Mouse (Mus musculus) gastrocnemius, postnatal 4 days (tissue): Measurements from ENCODE around the gene Rps15. TPM values are rescaled to one million over a fixed set of nuclear protein-coding genes. Genes with fewer than 3 reads are reported as not detected.
A peak's percentile ranks its signal among the peaks of the same experiment; 100 is the strongest.

Source experiments
- DNase-seq, 2 experiments: peaks; one replicate each; pipeline ENCODE4 v3.0.0; 2021 to 2022; ENCODE audit warnings: low spot score in 2 of 2, mixed read lengths in 2 of 2
- microRNA-seq: library from miRNA; unstranded; fragments of <30 nt; microRNA quantifications from one replicate; pipeline ENCODE4 v1.2.0, GENCODE M21; 2021
- total RNA-seq, 2 experiments: library from RNA; stranded (reverse); gene quantifications; 2 replicates each; pipeline ENCODE4 v1.2.3; 2021

Gene Rps15
- total RNA-seq, 2 experiments from 2014 or later = 1,165 to 1,300 TPM

- DNase-seq = no peak
Measured at GRCm38 (mm10) chr10:80331636-80332524, 39.6 kb downstream of the Rps15 start.

GRCm38 (mm10) chr10:80332525-80332989 is 40.3 kb downstream of the Rps15 start:
- DNase-seq = no peak

GRCm38 (mm10) chr10:80336263-80336662 is 44.0 kb downstream of the Rps15 start:
- DNase-seq = no peak

- DNase-seq = peak; percentile 71 to 82
Measured at GRCm38 (mm10) chr10:80339941-80340750, 47.9 kb downstream of the Rps15 start.

GRCm38 (mm10) chr10:80341026-80341425 is 48.8 kb downstream of the Rps15 start:
- no peak for DNase-seq

GRCm38 (mm10) chr10:80341491-80342304 is 49.4 kb downstream of the Rps15 start:
- DNase-seq = no peak

GRCm38 (mm10) chr10:80342305-80342748 is 50.1 kb downstream of the Rps15 start:
- no peak for DNase-seq

- no peak for DNase-seq
Measured at GRCm38 (mm10) chr10:80342749-80343424, 50.6 kb downstream of the Rps15 start.

- no peak for DNase-seq
Measured at GRCm38 (mm10) chr10:80343425-80343895, 51.2 kb downstream of the Rps15 start.

Small RNA genes lying within 50 kb of the gene (microRNA-seq; reads per million reads assigned to microRNA genes)
- not detected for gene Mir6911

Other genes with a start within 250 kb of the Rps15 start
- gene Gpx4, start 245.3 kb upstream of the Rps15 start, total RNA-seq = 100 to 1,000 TPM; 339 to 434 TPM
- gene Sbno2, start 186.9 kb upstream of the Rps15 start, total RNA-seq = 10 to 100 TPM; 13.0 to 13.6 TPM
- gene Stk11, start 176.7 kb upstream of the Rps15 start, total RNA-seq = 100 to 1,000 TPM; 116 to 125 TPM
- gene Atp5d, start 153.8 kb upstream of the Rps15 start, total RNA-seq = 100 to 1,000 TPM; 522 to 564 TPM
- 1 to 10 TPM; 2.2 to 2.7 TPM for gene Cbarp, start 151.6 kb upstream of the Rps15 start, total RNA-seq
- 10 to 100 TPM; 67.7 to 74.0 TPM for gene Midn, start 144.2 kb upstream of the Rps15 start, total RNA-seq
- 100 to 1,000 TPM; 107 to 153 TPM for gene Cirbp, start 126.5 kb upstream of the Rps15 start, total RNA-seq
- gene 1600002K03Rik, start 119.5 kb upstream of the Rps15 start, total RNA-seq = 1 to 10 TPM; 3.4 to 3.8 TPM
- 1 to 10 TPM; 3.5 to 3.7 TPM for gene Efna2, start 113.0 kb upstream of the Rps15 start, total RNA-seq
- gene Mum1, start 66.0 kb upstream of the Rps15 start, total RNA-seq = 10 to 100 TPM; 61.3 to 61.5 TPM
- gene Ndufs7, start 43.3 kb upstream of the Rps15 start, total RNA-seq = 100 to 1,000 TPM; 327 to 331 TPM
- 100 to 1,000 TPM; 446 to 545 TPM for gene Gamt, start 31.4 kb upstream of the Rps15 start, total RNA-seq
- 100 to 1,000 TPM in 1 of 2 experiments, 10 to 100 TPM in 1; 98.9 to 112 TPM for gene Dazap1, start 31.0 kb upstream of the Rps15 start, total RNA-seq
- 1 to 10 TPM in 1 of 2 experiments, under 1 TPM in 1; 0.73 to 2.1 TPM for gene Apc2, start 3.5 kb downstream of the Rps15 start, total RNA-seq
- gene 2310011J03Rik, start 28.1 kb downstream of the Rps15 start, total RNA-seq = 10 to 100 TPM; 16.7 to 17.6 TPM
- gene Pcsk4, start 37.0 kb downstream of the Rps15 start, total RNA-seq = 1 to 10 TPM; 1.0 to 1.5 TPM
- gene Reep6, start 37.5 kb downstream of the Rps15 start, total RNA-seq = 1 to 10 TPM; 2.7 to 4.1 TPM
- gene Adamtsl5, start 56.0 kb downstream of the Rps15 start, total RNA-seq = 10 to 100 TPM; 15.5 to 16.5 TPM
- under 1 TPM in 1 of 2 experiments, not detected in 1; 0.34 TPM for gene Plk5, start 64.0 kb downstream of the Rps15 start, total RNA-seq
- gene Mex3d, start 95.2 kb downstream of the Rps15 start, total RNA-seq = 10 to 100 TPM; 17.8 to 18.9 TPM
- 100 to 1,000 TPM; 139 to 140 TPM for gene Mbd3, start 107.1 kb downstream of the Rps15 start, total RNA-seq
- 100 to 1,000 TPM; 640 to 657 TPM for gene Uqcr11, start 114.4 kb downstream of the Rps15 start, total RNA-seq
- 10 to 100 TPM; 66.4 to 67.5 TPM for gene Tcf3, start 141.2 kb downstream of the Rps15 start, total RNA-seq
- not detected for gene Onecut3, start 202.4 kb downstream of the Rps15 start, total RNA-seq
- under 1 TPM; 0.05 TPM for gene Atp8b3, start 246.7 kb downstream of the Rps15 start, total RNA-seq